11 mouse cellular contexts compared by ENCODE assay signal in the genomic region with DNA sequence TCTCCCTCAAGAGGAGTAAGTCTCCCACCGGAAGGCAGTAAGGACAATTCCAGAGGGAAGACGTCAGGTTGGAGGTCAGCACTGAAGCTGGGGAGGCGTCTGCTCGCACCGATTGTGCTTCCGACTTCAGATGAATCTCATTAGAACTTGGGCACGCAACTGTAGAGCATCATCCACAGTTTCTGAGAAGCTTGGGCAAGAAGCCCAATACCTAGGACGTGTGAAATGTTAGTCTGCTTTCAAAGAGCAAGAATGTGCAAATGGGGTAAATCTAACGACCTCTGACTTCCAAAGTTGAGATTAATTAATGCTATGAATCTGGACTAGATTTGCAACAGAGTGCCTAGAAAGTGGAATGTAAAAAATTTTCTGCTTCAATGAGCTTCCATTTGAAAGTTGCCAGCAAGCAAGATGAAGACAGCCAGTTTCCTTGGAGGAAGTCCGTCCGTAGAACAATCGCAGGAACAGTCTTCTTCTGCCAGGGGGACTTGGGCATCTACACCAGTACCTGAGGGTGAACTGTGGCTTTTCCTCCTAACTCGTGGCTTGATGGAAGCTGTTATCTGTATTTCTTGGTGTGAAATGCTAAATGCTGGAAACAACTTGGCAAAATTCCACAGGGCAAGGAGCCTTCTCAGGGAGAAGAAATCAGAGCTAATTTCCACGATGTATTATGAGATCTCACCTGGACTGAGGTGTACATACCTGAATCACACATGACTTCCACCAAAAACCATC. TPM values are rescaled to one million over a fixed set of nuclear protein-coding genes. Genes with fewer than 3 reads are reported as not detected.
DNase-seq lines count a peak whose midpoint lies in the region; ATAC-seq and TF ChIP-seq lines count a peak whose summit lies in the region.
"Had no signal": no experiment of that assay in that cellular context is flagged by ENCODE, and none has a peak within 500 bp of the region (broad histone marks: within the 10 kb centered on the region; RNA-seq: fewer than 3 reads in every experiment).

No protein-coding gene starts in this region.

- peaks cover 8% of the 10 kb centered on the region for H3K4me1 ChIP-seq in hindbrain, embryonic 16.5 days (ENCODE audit: control insufficient read depth, insufficient read depth, low read depth, low read length)
- H3K4me1 ChIP-seq in hindbrain, embryonic 14.5 days (replicated peaks; ENCODE audit: control insufficient read depth, insufficient read depth, low read length), result peaks cover 3% of the 10 kb centered on the region; the same call in 1 of the 2 replicates
- H3K4me1 ChIP-seq in stomach, embryonic 15.5 days, result peaks cover 12% of the 10 kb centered on the region
- no peaks in the 10 kb centered on the region for H3K4me1 ChIP-seq in stomach, postnatal 0 days (replicated peaks; ENCODE audit: control insufficient read depth, insufficient read depth)

- no peaks in the 10 kb centered on the region for H3K36me3 ChIP-seq in hindbrain, embryonic 16.5 days (ENCODE audit: control insufficient read depth, insufficient read depth, low read length)
- H3K36me3 ChIP-seq in hindbrain, embryonic 14.5 days (replicated peaks; ENCODE audit: control insufficient read depth, insufficient read depth), result no peaks in the 10 kb centered on the region
- no peaks in the 10 kb centered on the region for H3K36me3 ChIP-seq in stomach, embryonic 15.5 days
- no peaks in the 10 kb centered on the region for H3K36me3 ChIP-seq in stomach, postnatal 0 days (ENCODE audit: control insufficient read depth, insufficient read depth, low read length)
- H3K36me3 ChIP-seq: limb, embryonic 13.5 days had no signal

- H3K4me3 ChIP-seq in hindbrain, embryonic 16.5 days (ENCODE audit: low read length), result no peak overlapping the region
- no peak overlapping the region for H3K4me3 ChIP-seq in hindbrain, embryonic 14.5 days (replicated peaks; ENCODE audit: low read length)
- H3K4me3 ChIP-seq in stomach, embryonic 15.5 days (replicated peaks), result no peak overlapping the region
- no peak overlapping the region for H3K4me3 ChIP-seq in stomach, postnatal 0 days (ENCODE audit: low read depth, low read length)
- H3K4me3 ChIP-seq: limb, embryonic 13.5 days had no signal

- H3K4me2 ChIP-seq in hindbrain, embryonic 16.5 days (ENCODE audit: low read length), result peak overlapping the region; percentile 13; the same call in 1 of the 2 replicates
- no peak overlapping the region for H3K4me2 ChIP-seq in hindbrain, embryonic 14.5 days (replicated peaks)
- peak overlapping the region; percentile 25; the same call in 1 of the 2 replicates for H3K4me2 ChIP-seq in stomach, embryonic 15.5 days
- no peak overlapping the region; the same call in 1 of the 2 replicates for H3K4me2 ChIP-seq in stomach, postnatal 0 days (replicated peaks; ENCODE audit: low read depth)
- H3K4me2 ChIP-seq: limb, embryonic 13.5 days had no signal

- no peak overlapping the region for H3K9ac ChIP-seq in hindbrain, embryonic 16.5 days (ENCODE audit: low read depth, low read length)
- no peak overlapping the region for H3K9ac ChIP-seq in hindbrain, embryonic 14.5 days
- no peak overlapping the region for H3K9ac ChIP-seq in stomach, embryonic 15.5 days
- no peak overlapping the region for H3K9ac ChIP-seq in stomach, postnatal 0 days (ENCODE audit: low read length)
- H3K9ac ChIP-seq: limb, embryonic 13.5 days had no signal

- H3K27ac ChIP-seq in hindbrain, embryonic 16.5 days (ENCODE audit: low read depth, low read length), result peak overlapping the region; percentile 63
- H3K27ac ChIP-seq in hindbrain, embryonic 14.5 days, result no peak overlapping the region
- peak overlapping the region; percentile 71; the same call in 1 of the 2 replicates for H3K27ac ChIP-seq in stomach, embryonic 15.5 days
- no peak overlapping the region for H3K27ac ChIP-seq in stomach, postnatal 0 days (replicated peaks)
- H3K27ac ChIP-seq: limb, embryonic 13.5 days had no signal

- no peak for TF ChIP-seq EP300 in stomach, postnatal 0 days (optimal IDR thresholded peaks at IDR 0.05)

- TF ChIP-seq CTCF in stomach, postnatal 0 days (IDR thresholded peaks at IDR 0.05; ENCODE audit: low read depth), result no peak

- WGBS in hindbrain, embryonic 16.5 days, result 33% methylated on average over 14 of the region's 14 CpGs
- 35% methylated on average over 14 of the region's 14 CpGs for WGBS in hindbrain, embryonic 14.5 days
- WGBS in stomach, embryonic 15.5 days, result 45% methylated on average over 14 of the region's 14 CpGs
- WGBS in stomach, postnatal 0 days, result 32% methylated on average over 14 of the region's 14 CpGs

- ATAC-seq in hindbrain, embryonic 16.5 days, result no peak; the same call in 1 of the 2 replicates
- no peak for ATAC-seq in hindbrain, embryonic 14.5 days (ENCODE audit: low FRiP score)
- ATAC-seq in stomach, embryonic 15.5 days (ENCODE audit: insufficient read depth, low FRiP score, low read depth), result no peak
- no peak for ATAC-seq in stomach, postnatal 0 days (ENCODE audit: low FRiP score, low TSS enrichment)

- H3K27me3 ChIP-seq in hindbrain, embryonic 16.5 days (replicated peaks; ENCODE audit: control insufficient read depth, insufficient read depth, low read length), result no peaks in the 10 kb centered on the region
- no peaks in the 10 kb centered on the region for H3K27me3 ChIP-seq in hindbrain, embryonic 14.5 days (ENCODE audit: control insufficient read depth, insufficient read depth, low read length)
- H3K27me3 ChIP-seq in stomach, embryonic 15.5 days (replicated peaks), result no peaks in the 10 kb centered on the region
- H3K27me3 ChIP-seq in stomach, postnatal 0 days (ENCODE audit: control insufficient read depth, insufficient read depth, low read length), result no peaks in the 10 kb centered on the region
- H3K27me3 ChIP-seq: limb, embryonic 13.5 days had no signal

- no peaks in the 10 kb centered on the region for H3K9me3 ChIP-seq in hindbrain, embryonic 16.5 days (ENCODE audit: control insufficient read depth, low read length)
- no peaks in the 10 kb centered on the region for H3K9me3 ChIP-seq in hindbrain, embryonic 14.5 days (ENCODE audit: control insufficient read depth, low read length)
- H3K9me3 ChIP-seq in stomach, embryonic 15.5 days, result no peaks in the 10 kb centered on the region
- no peaks in the 10 kb centered on the region for H3K9me3 ChIP-seq in stomach, postnatal 0 days (ENCODE audit: control insufficient read depth, low read length)
- H3K9me3 ChIP-seq: limb, embryonic 13.5 days had no signal

- DNase-seq in hindbrain, embryonic 14.5 days (ENCODE audit: low spot score), result no peak
- no peak for DNase-seq in stomach, postnatal 0 days (ENCODE audit: low spot score)
- peak; percentile 60 for DNase-seq in kidney, adult 9 months
- no peak for DNase-seq in ovary, adult 18-20 months (ENCODE audit: low spot score)
- no peak for DNase-seq in urinary bladder, postnatal 36 days (ENCODE audit: low spot score in 2 of 2)
- DNase-seq: heart, postnatal 36 days; spleen, adult 18-20 months; thymus, postnatal 14 days had no signal

RNA-seq across cellular contexts. Expression of gene Csf1, which starts 47.9 kb away (rescaled TPM):
- polyA plus RNA-seq in hindbrain, embryonic 16.5 days (2015; fragmentation: Nextera tagmentation; extraction: Ambion mirVana), result 8.0 and 9.8 TPM in 2 replicates
- polyA plus RNA-seq in hindbrain, embryonic 14.5 days (2014; fragmentation: Nextera tagmentation; extraction: Ambion mirVana), result 7.8 and 7.9 TPM in 2 replicates
- 14.7 and 15.4 TPM in 2 replicates for polyA plus RNA-seq in stomach, embryonic 15.5 days (2015; fragmentation: Nextera tagmentation; extraction: Ambion mirVana)
- polyA plus RNA-seq in stomach, postnatal 0 days (2015; fragmentation: Nextera tagmentation; extraction: Ambion mirVana), result 13.1 and 14.7 TPM in 2 replicates

Comparison
In these comparisons a context has a peak if more than half of its experiments do, and no peak if none do; other contexts are left out.
1. H3K27ac ChIP-seq: peak in hindbrain, embryonic 16.5 days (single experiment) and stomach, embryonic 15.5 days (single experiment); none in hindbrain, embryonic 14.5 days (single experiment) and stomach, postnatal 0 days (single experiment).
2. H3K4me2 ChIP-seq: peak in hindbrain, embryonic 16.5 days (single experiment) and stomach, embryonic 15.5 days (single experiment); none in hindbrain, embryonic 14.5 days (single experiment) and stomach, postnatal 0 days (single experiment).